In genomic region chr4:47912259-47912658, GRCm38 (mm10) we compare ENCODE assay signal across 14 mouse cellular contexts.
DNase-seq lines count a peak whose midpoint lies in the region; ATAC-seq and TF ChIP-seq lines count a peak whose summit lies in the region.
"Had no signal": no experiment of that assay in that cellular context is flagged by ENCODE, and none has a peak within 500 bp of the region (broad histone marks: within the 10 kb centered on the region; RNA-seq: fewer than 3 reads in every experiment).

No protein-coding gene starts in this region.

- no peaks in the 10 kb centered on the region for H3K9me3 ChIP-seq in intestine, postnatal 0 days (ENCODE audit: control insufficient read depth)
- H3K9me3 ChIP-seq in intestine, embryonic 16.5 days (ENCODE audit: control insufficient read depth, low read length) = no peaks in the 10 kb centered on the region
- H3K9me3 ChIP-seq: intestine, embryonic 15.5 days; limb, embryonic 13.5 days; lung, embryonic 15.5 days had no signal

- H3K27ac ChIP-seq in intestine, postnatal 0 days (ENCODE audit: low read depth, low read length) = no peak overlapping the region
- no peak overlapping the region for H3K27ac ChIP-seq in intestine, embryonic 16.5 days (ENCODE audit: low read length)
- H3K27ac ChIP-seq: intestine, embryonic 15.5 days; limb, embryonic 13.5 days; lung, embryonic 15.5 days had no signal

- H3K4me1 ChIP-seq in intestine, postnatal 0 days (replicated peaks; ENCODE audit: control insufficient read depth, insufficient read depth, low read length) = no peaks in the 10 kb centered on the region
- H3K4me1 ChIP-seq in intestine, embryonic 16.5 days (ENCODE audit: control insufficient read depth, insufficient read depth, low read length) = no peaks in the 10 kb centered on the region
- H3K4me1 ChIP-seq: intestine, embryonic 15.5 days; limb, embryonic 13.5 days; lung, embryonic 15.5 days had no signal

- TF ChIP-seq CTCF in intestine, postnatal 0 days (IDR thresholded peaks at IDR 0.05; ENCODE audit: low read depth) = peak; percentile 52

- H3K4me2 ChIP-seq in intestine, postnatal 0 days (replicated peaks; ENCODE audit: low read depth) = no peak overlapping the region
- H3K4me2 ChIP-seq in intestine, embryonic 16.5 days (ENCODE audit: low read depth, low read length) = no peak overlapping the region
- H3K4me2 ChIP-seq: intestine, embryonic 15.5 days; limb, embryonic 13.5 days; lung, embryonic 15.5 days had no signal

- no peaks in the 10 kb centered on the region for H3K27me3 ChIP-seq in intestine, postnatal 0 days (replicated peaks; ENCODE audit: control insufficient read depth, insufficient read depth, low read length)
- H3K27me3 ChIP-seq in intestine, embryonic 16.5 days (replicated peaks; ENCODE audit: control insufficient read depth, insufficient read depth, low read length) = no peaks in the 10 kb centered on the region
- H3K27me3 ChIP-seq: intestine, embryonic 15.5 days; limb, embryonic 13.5 days; lung, embryonic 15.5 days had no signal

- intact Hi-C loops in heart, postnatal 14 days (cut with DNase I) = no loop called here

- no peaks in the 10 kb centered on the region for H3K36me3 ChIP-seq in intestine, postnatal 0 days (ENCODE audit: control insufficient read depth, insufficient read depth)
- no peaks in the 10 kb centered on the region for H3K36me3 ChIP-seq in intestine, embryonic 16.5 days (ENCODE audit: control insufficient read depth, insufficient read depth, low read length)
- H3K36me3 ChIP-seq: intestine, embryonic 15.5 days; limb, embryonic 13.5 days; lung, embryonic 15.5 days had no signal

- no peak for ATAC-seq in intestine, postnatal 0 days
- no peak for ATAC-seq in intestine, embryonic 16.5 days
- ATAC-seq: intestine, embryonic 15.5 days had no signal

- DNase-seq in 3T3-L1 (ENCODE audit: low read depth, low spot score) = peak; percentile 24
- peak; percentile 21 for DNase-seq in A20 (ENCODE audit: low read depth, low spot score)
- peak; percentile 1 for DNase-seq in c-Kit-positive CD71-negative TER-119-negative erythroid progenitor cells, embryonic 14.5 days (ENCODE audit: low read depth)
- DNase-seq in left cerebral cortex, adult 9 months (ENCODE audit: low spot score in 2 of 2) = no peak
- DNase-seq in heart, postnatal 14 days = no peak
- DNase-seq: cerebellum, adult 8-10 months; kidney, postnatal 4 days; right cerebral cortex, postnatal 25 days; thymus, adult 2 months had no signal

- 65% methylated on average over 1 of the region's 1 CpGs for WGBS in intestine, postnatal 0 days
- WGBS in intestine, embryonic 16.5 days = 76% methylated on average over 1 of the region's 1 CpGs

- H3K4me3 ChIP-seq in intestine, postnatal 0 days (ENCODE audit: low read depth, low read length) = no peak overlapping the region
- no peak overlapping the region for H3K4me3 ChIP-seq in intestine, embryonic 16.5 days (ENCODE audit: low read length)
- H3K4me3 ChIP-seq: intestine, embryonic 15.5 days; limb, embryonic 13.5 days; lung, embryonic 15.5 days had no signal

- no peak overlapping the region for H3K9ac ChIP-seq in intestine, postnatal 0 days (ENCODE audit: low read depth, low read length)
- no peak overlapping the region for H3K9ac ChIP-seq in intestine, embryonic 16.5 days (ENCODE audit: low read depth, low read length)
- H3K9ac ChIP-seq: intestine, embryonic 15.5 days; limb, embryonic 13.5 days; lung, embryonic 15.5 days had no signal

Comparison
In these comparisons a context has a peak if more than half of its experiments do, and no peak if none do; other contexts are left out.
1. DNase-seq: peak in 3T3-L1 (single experiment), A20 (single experiment) and c-Kit-positive CD71-negative TER-119-negative erythroid progenitor cells, embryonic 14.5 days (single experiment); none in left cerebral cortex, adult 9 months (0 of 2) and heart, postnatal 14 days (0 of 2).